Mouse (Mus musculus): ENCODE data around the gene Bnc2.

DNA sequence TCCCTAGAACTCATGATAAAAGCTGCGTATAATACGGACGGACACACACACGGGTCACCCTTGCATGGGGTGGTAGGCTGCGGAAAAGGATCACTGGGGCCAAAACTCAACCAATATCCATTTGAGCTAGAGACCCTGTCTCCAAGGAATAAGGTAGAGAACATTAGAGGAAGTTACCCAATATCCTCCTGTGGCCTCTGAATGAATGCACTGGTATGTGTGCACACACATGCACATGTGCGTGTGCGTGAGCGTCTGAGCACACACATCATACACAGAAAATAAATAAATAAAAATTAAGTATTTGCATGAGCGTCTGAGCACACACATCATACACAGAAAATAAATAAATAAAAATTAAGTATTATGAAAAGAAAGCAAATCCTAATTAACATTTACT is 241.8 kb downstream of the Bnc2 start:
- no peak for TF ChIP-seq CTCF (IDR thresholded peaks at IDR 0.05; ENCODE audit: borderline replicate concordance, control insufficient read depth, extremely low read depth, insufficient read depth, low read length, poor library complexity)
- no peak for TF ChIP-seq POLR2A (IDR thresholded peaks at IDR 0.05; ENCODE audit: control insufficient read depth, extremely low read depth, insufficient read depth, low read length, poor library complexity)

Data from thymus, adult 2 months (tissue).